ENCODE assay signal across 21 mouse cellular contexts in genomic region chr16:29808851-29809250, GRCm38 (mm10).
DNase-seq lines count a peak whose midpoint lies in the region; ATAC-seq and TF ChIP-seq lines count a peak whose summit lies in the region.
"Had no signal": no experiment of that assay in that cellular context is flagged by ENCODE, and none has a peak within 500 bp of the region (broad histone marks: within the 10 kb centered on the region; RNA-seq: fewer than 3 reads in every experiment).

No protein-coding gene starts in this region.

- H3K36me3 ChIP-seq in forebrain, embryonic 14.5 days (ENCODE audit: control insufficient read depth, insufficient read depth, low read length), result no peaks in the 10 kb centered on the region
- no peaks in the 10 kb centered on the region for H3K36me3 ChIP-seq in forebrain, embryonic 12.5 days (replicated peaks)
- no peaks in the 10 kb centered on the region for H3K36me3 ChIP-seq in intestine, embryonic 15.5 days
- no peaks in the 10 kb centered on the region for H3K36me3 ChIP-seq in intestine, postnatal 0 days (ENCODE audit: control insufficient read depth, insufficient read depth)
- no peaks in the 10 kb centered on the region for H3K36me3 ChIP-seq in neural tube, embryonic 13.5 days
- H3K36me3 ChIP-seq in neural tube, embryonic 15.5 days, result no peaks in the 10 kb centered on the region
- H3K36me3 ChIP-seq: embryonic facial prominence, embryonic 13.5 days; heart, embryonic 15.5 days; limb, embryonic 15.5 days; liver, embryonic 15.5 days had no signal

- no peak for TF ChIP-seq CTCF in intestine, postnatal 0 days (IDR thresholded peaks at IDR 0.05; ENCODE audit: low read depth)

- WGBS in forebrain, embryonic 14.5 days, result 72% methylated on average over 4 of the region's 4 CpGs
- WGBS in forebrain, embryonic 12.5 days, result 79% methylated on average over 4 of the region's 4 CpGs
- 67% methylated on average over 4 of the region's 4 CpGs for WGBS in intestine, embryonic 15.5 days
- WGBS in intestine, postnatal 0 days, result 56% methylated on average over 4 of the region's 4 CpGs
- WGBS in neural tube, embryonic 13.5 days, result 35% methylated on average over 4 of the region's 4 CpGs
- 38% methylated on average over 4 of the region's 4 CpGs for WGBS in neural tube, embryonic 15.5 days

- H3K9ac ChIP-seq in forebrain, embryonic 14.5 days (ENCODE audit: low read length), result no peak overlapping the region
- H3K9ac ChIP-seq in forebrain, embryonic 12.5 days, result no peak overlapping the region
- H3K9ac ChIP-seq in intestine, embryonic 15.5 days, result no peak overlapping the region
- H3K9ac ChIP-seq in intestine, postnatal 0 days (ENCODE audit: low read depth, low read length), result no peak overlapping the region
- no peak overlapping the region for H3K9ac ChIP-seq in neural tube, embryonic 13.5 days
- H3K9ac ChIP-seq in neural tube, embryonic 15.5 days (replicated peaks), result no peak overlapping the region
- H3K9ac ChIP-seq: embryonic facial prominence, embryonic 13.5 days; heart, embryonic 15.5 days; limb, embryonic 15.5 days; liver, embryonic 15.5 days had no signal

- no peak overlapping the region for H3K4me2 ChIP-seq in forebrain, embryonic 14.5 days (ENCODE audit: low read length)
- no peak overlapping the region for H3K4me2 ChIP-seq in forebrain, embryonic 12.5 days
- no peak overlapping the region for H3K4me2 ChIP-seq in intestine, embryonic 15.5 days (replicated peaks)
- no peak overlapping the region for H3K4me2 ChIP-seq in intestine, postnatal 0 days (replicated peaks; ENCODE audit: low read depth)
- no peak overlapping the region for H3K4me2 ChIP-seq in neural tube, embryonic 13.5 days
- H3K4me2 ChIP-seq in neural tube, embryonic 15.5 days, result no peak overlapping the region
- H3K4me2 ChIP-seq: embryonic facial prominence, embryonic 13.5 days; heart, embryonic 15.5 days; limb, embryonic 15.5 days; liver, embryonic 15.5 days had no signal

- no peaks in the 10 kb centered on the region; the same call in 1 of the 2 replicates for H3K4me1 ChIP-seq in forebrain, embryonic 14.5 days (ENCODE audit: control insufficient read depth, insufficient read depth, low read length)
- H3K4me1 ChIP-seq in forebrain, embryonic 12.5 days, result peaks cover 13% of the 10 kb centered on the region
- H3K4me1 ChIP-seq in intestine, embryonic 15.5 days (replicated peaks), result peaks cover 16% of the 10 kb centered on the region
- H3K4me1 ChIP-seq in intestine, postnatal 0 days (replicated peaks; ENCODE audit: control insufficient read depth, insufficient read depth, low read length), result no peaks in the 10 kb centered on the region
- peaks cover 23% of the 10 kb centered on the region for H3K4me1 ChIP-seq in neural tube, embryonic 13.5 days (replicated peaks)
- peaks cover 12% of the 10 kb centered on the region for H3K4me1 ChIP-seq in neural tube, embryonic 15.5 days

- H3K27me3 ChIP-seq in forebrain, embryonic 14.5 days (replicated peaks; ENCODE audit: control insufficient read depth, insufficient read depth, low read length), result no peaks in the 10 kb centered on the region
- peaks cover 27% of the 10 kb centered on the region for H3K27me3 ChIP-seq in forebrain, embryonic 12.5 days
- H3K27me3 ChIP-seq in intestine, embryonic 15.5 days (replicated peaks), result no peaks in the 10 kb centered on the region
- no peaks in the 10 kb centered on the region for H3K27me3 ChIP-seq in intestine, postnatal 0 days (replicated peaks; ENCODE audit: control insufficient read depth, insufficient read depth, low read length)
- peaks cover 58% of the 10 kb centered on the region for H3K27me3 ChIP-seq in neural tube, embryonic 13.5 days
- 0 out of 2 replicates have a peak, but pooled peaks cover 13% of the 10 kb centered on the region for H3K27me3 ChIP-seq in neural tube, embryonic 15.5 days (replicated peaks)
- H3K27me3 ChIP-seq: limb, embryonic 15.5 days; Patski had no signal

- H3K9me3 ChIP-seq in forebrain, embryonic 14.5 days (replicated peaks; ENCODE audit: control insufficient read depth, low read length), result no peaks in the 10 kb centered on the region
- no peaks in the 10 kb centered on the region for H3K9me3 ChIP-seq in forebrain, embryonic 12.5 days
- no peaks in the 10 kb centered on the region for H3K9me3 ChIP-seq in intestine, embryonic 15.5 days
- no peaks in the 10 kb centered on the region for H3K9me3 ChIP-seq in intestine, postnatal 0 days (ENCODE audit: control insufficient read depth)
- H3K9me3 ChIP-seq in neural tube, embryonic 13.5 days, result no peaks in the 10 kb centered on the region
- no peaks in the 10 kb centered on the region for H3K9me3 ChIP-seq in neural tube, embryonic 15.5 days (replicated peaks)
- H3K9me3 ChIP-seq: embryonic facial prominence, embryonic 13.5 days; heart, embryonic 15.5 days; limb, embryonic 15.5 days; liver, embryonic 15.5 days had no signal

- H3K4me3 ChIP-seq in forebrain, embryonic 14.5 days (ENCODE audit: low read depth, low read length), result no peak overlapping the region
- H3K4me3 ChIP-seq in forebrain, embryonic 12.5 days (replicated peaks), result no peak overlapping the region
- no peak overlapping the region for H3K4me3 ChIP-seq in intestine, embryonic 15.5 days (replicated peaks)
- H3K4me3 ChIP-seq in intestine, postnatal 0 days (ENCODE audit: low read depth, low read length), result no peak overlapping the region
- H3K4me3 ChIP-seq in neural tube, embryonic 13.5 days, result no peak overlapping the region
- no peak overlapping the region for H3K4me3 ChIP-seq in neural tube, embryonic 15.5 days (replicated peaks)
- H3K4me3 ChIP-seq: embryonic facial prominence, embryonic 13.5 days; heart, embryonic 15.5 days; limb, embryonic 15.5 days; liver, embryonic 15.5 days had no signal

- H3K27ac ChIP-seq in forebrain, embryonic 14.5 days (ENCODE audit: low read depth, low read length), result no peak overlapping the region
- H3K27ac ChIP-seq in forebrain, embryonic 12.5 days, result no peak overlapping the region
- 0 out of 2 replicates have a peak overlapping the region, but pooled peaks have one; percentile 4 for H3K27ac ChIP-seq in intestine, embryonic 15.5 days
- H3K27ac ChIP-seq in intestine, postnatal 0 days (ENCODE audit: low read depth, low read length), result no peak overlapping the region
- no peak overlapping the region for H3K27ac ChIP-seq in neural tube, embryonic 13.5 days (replicated peaks)
- no peak overlapping the region for H3K27ac ChIP-seq in neural tube, embryonic 15.5 days (replicated peaks)
- H3K27ac ChIP-seq: embryonic facial prominence, embryonic 13.5 days; heart, embryonic 15.5 days; kidney, postnatal 0 days; limb, embryonic 15.5 days; liver, embryonic 15.5 days had no signal

- ATAC-seq in forebrain, embryonic 14.5 days, result peak; percentile 38; the same call in 1 of the 2 replicates
- ATAC-seq in forebrain, embryonic 12.5 days (ENCODE audit: low FRiP score), result no peak
- no peak for ATAC-seq in intestine, embryonic 15.5 days
- no peak for ATAC-seq in intestine, postnatal 0 days
- peak; percentile 27; the same call in 1 of the 2 replicates for ATAC-seq in neural tube, embryonic 13.5 days (ENCODE audit: low read depth)
- ATAC-seq in neural tube, embryonic 15.5 days (ENCODE audit: low FRiP score), result no peak
- ATAC-seq: CD4-positive, CD25-positive, alpha-beta regulatory T cell, adult 4 months; lung, postnatal 0 days; midbrain, embryonic 16.5 days; Patski had no signal

- peak; percentile 32 for DNase-seq in forebrain, embryonic 14.5 days (ENCODE audit: low spot score)
- peak; percentile 37 for DNase-seq in retina, postnatal 1 day
- DNase-seq: adrenal gland, adult 8-10 months; gastrocnemius, postnatal 25 days; kidney, adult 18-20 months; right cerebral cortex, postnatal 14 days; spleen, adult 18-20 months had no signal

Comparison
In these comparisons a context has a peak if more than half of its experiments do, and no peak if none do; other contexts are left out.
1. ATAC-seq: peak in forebrain, embryonic 14.5 days (single experiment) and neural tube, embryonic 13.5 days (single experiment); none in forebrain, embryonic 12.5 days (single experiment), intestine, embryonic 15.5 days (single experiment), intestine, postnatal 0 days (single experiment) and neural tube, embryonic 15.5 days (single experiment).